Mouse (Mus musculus): ENCODE results near the gene Clns1a.

Gene Clns1a

GRCm38 (mm10) chr7:97696506-97697254 is at the start of gene Clns1a:
TSS of gene Clns1a (plus strand) at chr7:97696634.
- ChIA-PET POLR2A (interaction anchor here (0.6 to 3.7 kb wide), 38 partner anchors 9 to 912 kb away, joined by 3 to 17 read pairs (median 4); partner anchors contain the start of genes Rsf1 (in 3 of the 4), Aamdc (in 2 of the 4), Ints4 (in 2 of the 4) and Alg8 (in 1 of the 4)), CTCF (interaction anchor here in 1 of 4 experiments (1.4 kb wide), 1 partner anchor 272 kb away, joined by 4 read pairs; no protein-coding TSS in a partner anchor)

GRCm38 (mm10) chr7:97647656-97648055 is 48.8 kb upstream of the Clns1a start:
- POLR2A ChIA-PET: interaction anchor here in 3 of 4 experiments (0.6 to 1.6 kb wide), 13 partner anchors 9 to 283 kb away, joined by 3 to 7 read pairs (median 3); partner anchors contain the start of genes Aamdc (in 2 of the 3) and Rsf1 (in 2 of the 3)
- CTCF ChIA-PET: interaction anchor here in 1 of 4 experiments (0.5 to 0.6 kb wide), 2 partner anchors 31 to 72 kb away, joined by 3 to 5 read pairs; no protein-coding TSS in a partner anchor

- CTCF ChIA-PET: no interaction called here
- POLR2A ChIA-PET: interaction anchor here in 1 of 4 experiments (0.7 to 2.0 kb wide), 6 partner anchors 10 to 281 kb away, joined by 3 to 6 read pairs (median 3); partner anchors contain the start of gene Clns1a
Observed at GRCm38 (mm10) chr7:97650729-97651128, 45.7 kb upstream of the Clns1a start.

- ChIA-PET CTCF (interaction anchor here in 1 of 4 experiments (0.9 kb wide), 1 partner anchor 76 kb away, joined by 3 read pairs; the partner anchor contains the start of gene Rsf1), POLR2A (interaction anchor here in 2 of 4 experiments (0.6 to 2.0 kb wide), 8 partner anchors 8 to 915 kb away, joined by 3 to 8 read pairs (median 4); partner anchors contain the start of gene Aamdc (in 1 of the 2))
Observed at GRCm38 (mm10) chr7:97656144-97656543, 40.3 kb upstream of the Clns1a start.

DNA sequence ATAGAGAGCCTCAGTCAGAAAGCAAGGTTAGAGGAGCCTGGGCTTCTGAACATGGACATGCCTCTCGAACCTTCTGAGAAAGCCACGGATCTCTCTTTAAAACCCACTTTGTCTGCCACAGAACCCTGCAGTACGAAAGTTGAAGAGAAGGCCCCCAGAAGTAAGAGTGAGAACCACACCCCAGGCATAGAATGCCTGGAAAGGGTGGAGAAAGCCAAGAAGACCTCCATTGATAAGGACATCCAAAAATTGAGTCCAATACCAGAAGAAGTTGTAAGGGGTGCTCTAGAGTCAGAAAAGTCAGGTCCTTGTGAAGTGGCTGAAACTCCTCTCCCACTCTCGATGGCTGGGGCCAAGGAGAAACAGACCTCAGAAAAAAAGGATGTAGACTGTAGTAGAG is 34.8 kb upstream of the Clns1a start:
- CTCF ChIA-PET: no interaction called here
- POLR2A ChIA-PET: interaction anchor here in 2 of 4 experiments (0.7 to 1.7 kb wide), 5 partner anchors 8 to 94 kb away, joined by 3 to 6 read pairs (median 3); no protein-coding TSS in a partner anchor

GRCm38 (mm10) chr7:97679239-97679638 is 17.2 kb upstream of the Clns1a start:
- CTCF ChIA-PET: interaction anchor here in 1 of 4 experiments (0.6 kb wide), 1 partner anchor 48 kb away, joined by 3 read pairs; no protein-coding TSS in a partner anchor
- POLR2A ChIA-PET: interaction anchor here in 1 of 4 experiments (0.5 to 1.3 kb wide), 4 partner anchors 13 to 100 kb away, joined by 3 to 6 read pairs (median 4); partner anchors contain the start of genes Aamdc and Rsf1

- ChIA-PET CTCF (interaction anchor here in 1 of 4 experiments (0.7 kb wide), 1 partner anchor 418 kb away, joined by 4 read pairs; no protein-coding TSS in a partner anchor), POLR2A (interaction anchor here in 2 of 4 experiments (0.8 to 1.6 kb wide), 11 partner anchors 9 to 298 kb away, joined by 3 to 5 read pairs (median 3); partner anchors contain the start of genes Aamdc (in 1 of the 2), Clns1a (in 1 of the 2) and Rsf1 (in 1 of the 2))
Observed at GRCm38 (mm10) chr7:97687831-97688230, 8.6 kb upstream of the Clns1a start.

GRCm38 (mm10) chr7:97695441-97695840 is 993 bp upstream of the Clns1a start:
- CTCF ChIA-PET: no interaction called here
- POLR2A ChIA-PET: interaction anchor here in 2 of 4 experiments (0.9 to 2.6 kb wide), 3 partner anchors 10 to 24 kb away, joined by 3 to 10 read pairs (median 4); no protein-coding TSS in a partner anchor

GRCm38 (mm10) chr7:97696133-97696505 is 315 bp upstream of the Clns1a start:
- CTCF ChIA-PET: interaction anchor here in 1 of 4 experiments (1.4 kb wide), 1 partner anchor 271 kb away, joined by 4 read pairs; no protein-coding TSS in a partner anchor

GRCm38 (mm10) chr7:97700173-97700572 is 3.7 kb downstream of the Clns1a start:
- CTCF ChIA-PET: no interaction called here

More at GRCm38 (mm10) chr7:97696133-97696505, 315 bp upstream of the Clns1a start:
- POLR2A ChIA-PET: interaction anchor here in 3 of 4 experiments (0.7 to 3.7 kb wide), 25 partner anchors 9 to 324 kb away, joined by 3 to 17 read pairs (median 4); partner anchors contain the start of genes Aamdc (in 2 of the 3), Rsf1 (in 2 of the 3), Alg8 (in 1 of the 3) and Aqp11 (in 1 of the 3)

DNA sequence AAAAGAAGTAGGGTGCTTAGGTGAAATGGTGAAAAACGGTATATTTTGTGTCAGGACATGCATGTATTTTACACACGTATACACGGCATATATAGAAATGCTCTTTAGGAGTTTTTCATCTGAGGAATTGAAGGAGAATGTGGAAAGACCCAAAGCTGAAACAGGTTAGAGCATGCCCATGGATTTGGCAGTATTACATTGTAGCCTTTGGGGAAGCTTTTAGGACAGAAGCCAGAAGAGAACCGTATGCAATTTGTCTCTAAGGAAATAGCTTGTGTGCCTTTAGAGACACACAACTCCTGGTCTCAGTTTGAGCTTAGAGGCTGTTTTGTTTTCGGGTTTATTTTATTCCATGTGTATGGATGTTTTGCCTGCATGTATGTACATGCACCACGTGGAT is 4.7 kb downstream of the Clns1a start:
- ChIA-PET POLR2A (interaction anchor here in 3 of 4 experiments (0.6 to 2.1 kb wide), 9 partner anchors 14 to 329 kb away, joined by 3 to 7 read pairs (median 4); partner anchors contain the start of genes Aqp11 (in 1 of the 3) and Ints4 (in 1 of the 3)), CTCF (interaction anchor here in 2 of 4 experiments (0.6 to 0.7 kb wide), 2 partner anchors 22 to 165 kb away, joined by 3 read pairs; no protein-coding TSS in a partner anchor)

More at GRCm38 (mm10) chr7:97700173-97700572, 3.7 kb downstream of the Clns1a start:
- POLR2A ChIA-PET: interaction anchor here in 2 of 4 experiments (1.3 to 2.1 kb wide), 4 partner anchors 19 to 219 kb away, joined by 3 to 7 read pairs (median 4); partner anchors contain the start of genes Aqp11 (in 1 of the 2) and Ints4 (in 1 of the 2)

DNA sequence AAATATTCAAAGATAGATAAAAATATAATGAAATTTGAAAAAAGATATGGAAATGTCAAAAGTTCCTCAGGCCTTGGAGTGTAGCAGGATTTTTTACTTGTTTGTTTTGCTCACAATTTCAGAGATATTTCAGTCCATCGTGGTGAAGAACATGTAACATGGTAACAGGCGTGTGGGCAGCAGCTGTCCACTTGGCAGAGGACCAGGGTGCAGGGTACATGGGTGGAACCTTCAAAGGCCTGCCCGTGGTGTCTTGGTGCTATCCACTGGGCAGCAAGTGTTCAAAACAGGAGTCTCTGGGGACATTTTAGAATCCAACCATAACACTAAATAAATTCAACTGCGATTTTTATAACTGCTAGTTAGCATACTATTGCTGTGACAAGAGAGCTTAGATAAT is 10.7 kb downstream of the Clns1a start:
- ChIA-PET CTCF (no interaction called here), POLR2A (interaction anchor here in 2 of 4 experiments (0.5 to 3.2 kb wide), 7 partner anchors 9 to 49 kb away, joined by 3 to 14 read pairs (median 3); partner anchors contain the start of genes Aqp11 (in 1 of the 2) and Clns1a (in 1 of the 2))

DNA sequence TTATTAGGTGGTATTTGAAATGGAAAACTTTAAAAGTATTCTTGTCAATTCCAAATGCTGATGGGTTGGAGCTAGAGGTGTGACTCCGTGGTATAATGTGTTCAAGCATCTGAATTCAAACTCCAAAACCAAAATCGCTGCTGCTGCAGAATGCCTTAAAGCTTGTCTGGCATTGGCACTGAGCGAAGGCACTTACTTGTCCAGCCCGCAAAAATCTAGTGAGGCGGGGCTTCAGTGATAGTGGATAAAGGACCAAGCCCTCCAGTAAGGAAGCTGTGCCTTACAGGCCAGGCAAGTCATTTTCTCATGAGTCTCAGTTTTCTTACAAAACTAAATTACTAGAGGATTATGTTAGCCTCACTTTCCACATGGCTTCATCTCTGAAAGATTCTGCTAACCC is 11.4 kb downstream of the Clns1a start:
- POLR2A ChIA-PET: interaction anchor here in 2 of 4 experiments (0.5 to 3.2 kb wide), 5 partner anchors 9 to 50 kb away, joined by 3 to 14 read pairs (median 3); partner anchors contain the start of gene Clns1a (in 1 of the 2)
- CTCF ChIA-PET: no interaction called here

- CTCF ChIA-PET: no interaction called here
- POLR2A ChIA-PET: interaction anchor here in 3 of 4 experiments (0.7 to 2.8 kb wide), 6 partner anchors 10 to 130 kb away, joined by 3 to 14 read pairs (median 4); partner anchors contain the start of genes Aamdc (in 1 of the 3), Clns1a (in 1 of the 3) and Rsf1 (in 1 of the 3)
Observed at GRCm38 (mm10) chr7:97709204-97709603, 12.8 kb downstream of the Clns1a start.

GRCm38 (mm10) chr7:97714651-97715050 is 18.2 kb downstream of the Clns1a start:
- ChIA-PET POLR2A (interaction anchor here in 1 of 4 experiments (0.9 kb wide), 1 partner anchor 10 kb away, joined by 3 read pairs; no protein-coding TSS in a partner anchor), CTCF (interaction anchor here in 1 of 4 experiments (0.6 kb wide), 1 partner anchor 303 kb away, joined by 4 read pairs; no protein-coding TSS in a partner anchor)

- CTCF ChIA-PET: no interaction called here
Observed at GRCm38 (mm10) chr7:97717326-97717725, 20.9 kb downstream of the Clns1a start.

DNA sequence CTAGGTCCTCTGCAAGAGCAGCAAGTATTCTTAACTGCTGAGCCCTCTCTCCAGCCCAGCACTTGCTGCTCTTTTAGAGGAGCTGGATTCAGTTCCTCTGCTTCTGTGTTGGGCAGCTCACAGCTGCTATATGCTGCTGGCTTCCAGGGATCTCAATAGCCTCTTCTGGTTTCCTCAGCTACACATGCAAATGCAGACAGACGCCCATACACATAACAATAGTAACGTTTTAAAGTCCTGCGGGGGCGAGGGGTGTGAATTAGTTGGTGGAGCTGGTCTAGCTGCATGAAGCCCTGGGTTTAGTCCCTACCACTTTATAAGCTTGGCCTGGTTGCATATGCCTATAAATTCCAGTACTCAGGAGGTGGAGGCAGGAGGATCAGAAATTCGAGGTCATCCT is 22.6 kb downstream of the Clns1a start:
- CTCF ChIA-PET: interaction anchor here in 3 of 4 experiments (0.7 to 2.3 kb wide), 12 partner anchors 18 to 422 kb away, joined by 3 to 8 read pairs (median 3); partner anchors contain the start of genes Aamdc (in 1 of the 3), Alg8 (in 1 of the 3), Aqp11 (in 1 of the 3) and Ints4 (in 1 of the 3)
- POLR2A ChIA-PET: interaction anchor here in 3 of 4 experiments (0.7 to 7.1 kb wide), 32 partner anchors 9 to 641 kb away, joined by 3 to 64 read pairs (median 4); partner anchors contain the start of genes Aqp11 (in 3 of the 3), Aamdc (in 2 of the 3), Alg8 (in 2 of the 3) and Clns1a (in 2 of the 3)

More at GRCm38 (mm10) chr7:97717326-97717725, 20.9 kb downstream of the Clns1a start:
- POLR2A ChIA-PET: interaction anchor here in 1 of 4 experiments (0.7 to 7.1 kb wide), 5 partner anchors 14 to 138 kb away, joined by 3 to 64 read pairs (median 3); partner anchors contain the start of genes Aamdc and Aqp11

Data from embryonic stem cell, embryonic (primary cell).